Mouse (Mus musculus) thymus, postnatal 0 days (tissue): Measurements from ENCODE around the gene Ptprk. TPM values are rescaled to one million over a fixed set of nuclear protein-coding genes. Genes with fewer than 3 reads are reported as not detected.

Source experiments
- DNase-seq: peaks from one replicate; pipeline ENCODE4 v3.0.0-alpha.2; 2015; ENCODE audit warnings: low spot score
- polyA plus RNA-seq: library from polyadenylated mRNA; unstranded; fragments of >200 nt; fragmentation: Nextera tagmentation; extraction: Ambion mirVana; gene quantifications from 2 replicates; pipeline ENCODE4 v1.2.1, GENCODE M21; 2015

Gene Ptprk
- polyA plus RNA-seq, 1 experiment from 2014 or later, result 6.6 TPM

- DNase-seq, result no peak
These were observed 38.4 kb downstream of the Ptprk start for GRCm38 (mm10) chr10:28112826-28113589.

GRCm38 (mm10) chr10:28113879-28114278 is 39.3 kb downstream of the Ptprk start:
- no peak for DNase-seq

GRCm38 (mm10) chr10:28116982-28117381 is 42.4 kb downstream of the Ptprk start:
- no peak for DNase-seq

- no peak for DNase-seq
These were observed 44.3 kb downstream of the Ptprk start for GRCm38 (mm10) chr10:28118783-28119365.

- no peak for DNase-seq
These were observed 49.3 kb downstream of the Ptprk start for GRCm38 (mm10) chr10:28123881-28124280.

GRCm38 (mm10) chr10:28128011-28128410 is 53.4 kb downstream of the Ptprk start:
- DNase-seq, result no peak

- no peak for DNase-seq
These were observed 53.8 kb downstream of the Ptprk start for GRCm38 (mm10) chr10:28128450-28128849.

GRCm38 (mm10) chr10:28130422-28130821 is 55.8 kb downstream of the Ptprk start:
- DNase-seq, result no peak

GRCm38 (mm10) chr10:28133770-28134169 is 59.1 kb downstream of the Ptprk start:
- no peak for DNase-seq

GRCm38 (mm10) chr10:28138399-28138798 is 63.8 kb downstream of the Ptprk start:
- no peak for DNase-seq

GRCm38 (mm10) chr10:28144459-28144858 is 69.8 kb downstream of the Ptprk start:
- DNase-seq, result no peak

GRCm38 (mm10) chr10:28145326-28145725 is 70.7 kb downstream of the Ptprk start:
- no peak for DNase-seq

- DNase-seq, result no peak
These were observed 81.4 kb downstream of the Ptprk start for GRCm38 (mm10) chr10:28155688-28156685.

GRCm38 (mm10) chr10:28159716-28160115 is 85.1 kb downstream of the Ptprk start:
- no peak for DNase-seq

- no peak for DNase-seq
These were observed 86.7 kb downstream of the Ptprk start for GRCm38 (mm10) chr10:28161306-28161705.

- no peak for DNase-seq
These were observed 89.6 kb downstream of the Ptprk start for GRCm38 (mm10) chr10:28164250-28164649.

GRCm38 (mm10) chr10:28164746-28165145 is 90.1 kb downstream of the Ptprk start:
- DNase-seq, result no peak

GRCm38 (mm10) chr10:28166610-28167009 is 92.0 kb downstream of the Ptprk start:
- DNase-seq, result no peak

GRCm38 (mm10) chr10:28167097-28167496 is 92.5 kb downstream of the Ptprk start:
- DNase-seq, result no peak

- no peak for DNase-seq
These were observed 96.6 kb downstream of the Ptprk start for GRCm38 (mm10) chr10:28171196-28171595.

- DNase-seq, result no peak
These were observed 104.3 kb downstream of the Ptprk start for GRCm38 (mm10) chr10:28178876-28179275.

- DNase-seq, result no peak
These were observed 107.5 kb downstream of the Ptprk start for GRCm38 (mm10) chr10:28182081-28182480.
